Mouse (Mus musculus): ENCODE data around the gene Dnah14.

DNA sequence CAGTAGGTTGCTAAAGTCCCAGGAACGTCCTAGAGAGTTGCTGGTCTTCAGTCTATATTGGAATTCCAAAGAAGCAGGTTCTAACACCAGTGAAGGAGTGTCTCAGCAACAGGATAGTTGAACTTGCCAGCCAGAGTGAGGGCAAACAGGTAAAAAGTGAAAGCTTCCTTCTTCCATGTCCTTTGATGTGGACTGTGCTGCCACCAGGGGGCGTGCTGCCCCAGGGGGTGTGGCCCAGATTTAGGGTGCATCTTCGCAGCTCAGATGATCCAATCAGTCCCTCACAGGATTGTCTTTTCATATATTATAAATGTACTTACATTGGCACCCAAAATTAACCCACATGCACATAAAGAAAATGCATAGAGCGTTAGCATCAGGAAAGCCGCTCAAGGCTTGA is 41.0 kb downstream of the Dnah14 start:
- TF ChIP-seq POLR2A (IDR thresholded peaks at IDR 0.05; ENCODE audit: insufficient read depth, low read depth, low read length) (no peak), CTCF (IDR thresholded peaks at IDR 0.05; ENCODE audit: insufficient read depth, low read depth, low read length) (no peak)
